12 mouse cellular contexts compared by ENCODE assay signal in genomic region chr2:159586697-159587473, GRCm38 (mm10).
DNase-seq lines count a peak whose midpoint lies in the region; ATAC-seq and TF ChIP-seq lines count a peak whose summit lies in the region.
"Had no signal": no experiment of that assay in that cellular context is flagged by ENCODE, and none has a peak within 500 bp of the region (broad histone marks: within the 10 kb centered on the region; RNA-seq: fewer than 3 reads in every experiment).

No protein-coding gene starts in this region.

- TF ChIP-seq CTCF in lung, postnatal 0 days (IDR thresholded peaks at IDR 0.05) = peak; percentile 59
- peak; percentile 26; the same call in 1 of the 2 replicates for TF ChIP-seq CTCF in liver, postnatal 0 days (IDR thresholded peaks at IDR 0.05; ENCODE audit: low read depth)

- H3K4me2 ChIP-seq in hindbrain, embryonic 11.5 days (replicated peaks; ENCODE audit: low read depth, low read length) = no peak overlapping the region
- no peak overlapping the region for H3K4me2 ChIP-seq in hindbrain, embryonic 16.5 days (ENCODE audit: low read length)
- H3K4me2 ChIP-seq in lung, postnatal 0 days (replicated peaks; ENCODE audit: low read depth, low read length) = no peak overlapping the region
- no peak overlapping the region for H3K4me2 ChIP-seq in liver, postnatal 0 days (ENCODE audit: low read depth, low read length)
- H3K4me2 ChIP-seq: limb, embryonic 13.5 days; neural tube, embryonic 13.5 days had no signal

- peak; percentile 18 for DNase-seq in hindbrain, embryonic 11.5 days (ENCODE audit: low spot score)
- peak; percentile 31 for DNase-seq in lung, postnatal 0 days (ENCODE audit: low spot score)
- DNase-seq in lung, postnatal 10 days = no peak
- peak; percentile 39 for DNase-seq in embryonic facial prominence, embryonic 10.5 days (ENCODE audit: low spot score)
- DNase-seq in liver, postnatal 0 days = no peak
- no peak for DNase-seq in neural tube, embryonic 10.5 days (ENCODE audit: extremely low spot score, low spot score)
- DNase-seq: cerebellum, adult 11 months; spleen, adult 18-20 months; thymus, adult 2 months had no signal

- 59% methylated on average over 6 of the region's 6 CpGs for WGBS in hindbrain, embryonic 11.5 days
- WGBS in hindbrain, embryonic 16.5 days = 52% methylated on average over 6 of the region's 6 CpGs
- WGBS in lung, postnatal 0 days = 38% methylated on average over 6 of the region's 6 CpGs
- 54% methylated on average over 6 of the region's 6 CpGs for WGBS in embryonic facial prominence, embryonic 10.5 days
- WGBS in liver, postnatal 0 days (ENCODE audit: insufficient replicate concordance) = 42% methylated on average over 6 of the region's 6 CpGs

- no peaks in the 10 kb centered on the region for H3K27me3 ChIP-seq in hindbrain, embryonic 11.5 days (ENCODE audit: control insufficient read depth, insufficient read depth, low read length)
- no peaks in the 10 kb centered on the region for H3K27me3 ChIP-seq in hindbrain, embryonic 16.5 days (replicated peaks; ENCODE audit: control insufficient read depth, insufficient read depth, low read length)
- H3K27me3 ChIP-seq in lung, postnatal 0 days (replicated peaks; ENCODE audit: insufficient read depth, low read length) = no peaks in the 10 kb centered on the region
- no peaks in the 10 kb centered on the region for H3K27me3 ChIP-seq in embryonic facial prominence, embryonic 10.5 days (replicated peaks; ENCODE audit: low read depth, poor library complexity, severe bottlenecking)
- H3K27me3 ChIP-seq in liver, postnatal 0 days (ENCODE audit: insufficient read depth, low read length) = no peaks in the 10 kb centered on the region
- H3K27me3 ChIP-seq: neural tube, embryonic 13.5 days had no signal

- TF ChIP-seq EP300 in lung, postnatal 0 days (IDR thresholded peaks at IDR 0.05) = no peak
- no peak for TF ChIP-seq EP300 in liver, postnatal 0 days (IDR thresholded peaks at IDR 0.05; ENCODE audit: low read depth)

- no peaks in the 10 kb centered on the region for H3K4me1 ChIP-seq in hindbrain, embryonic 11.5 days (replicated peaks; ENCODE audit: control insufficient read depth, insufficient read depth, low read length)
- H3K4me1 ChIP-seq in hindbrain, embryonic 16.5 days (ENCODE audit: control insufficient read depth, insufficient read depth, low read depth, low read length) = no peaks in the 10 kb centered on the region
- no peaks in the 10 kb centered on the region for H3K4me1 ChIP-seq in lung, postnatal 0 days (ENCODE audit: insufficient read depth, low read depth, low read length)
- H3K4me1 ChIP-seq in embryonic facial prominence, embryonic 10.5 days = peaks cover 19% of the 10 kb centered on the region
- H3K4me1 ChIP-seq in liver, postnatal 0 days (ENCODE audit: insufficient read depth) = no peaks in the 10 kb centered on the region
- H3K4me1 ChIP-seq: neural tube, embryonic 13.5 days had no signal

- no peak for ATAC-seq in hindbrain, embryonic 11.5 days (ENCODE audit: low FRiP score)
- no peak for ATAC-seq in hindbrain, embryonic 16.5 days
- no peak for ATAC-seq in lung, postnatal 0 days
- ATAC-seq in liver, postnatal 0 days = no peak

- no peaks in the 10 kb centered on the region for H3K9me3 ChIP-seq in hindbrain, embryonic 11.5 days (ENCODE audit: control insufficient read depth, low read length)
- H3K9me3 ChIP-seq in hindbrain, embryonic 16.5 days (ENCODE audit: control insufficient read depth, low read length) = no peaks in the 10 kb centered on the region
- no peaks in the 10 kb centered on the region for H3K9me3 ChIP-seq in lung, postnatal 0 days (ENCODE audit: low read length)
- no peaks in the 10 kb centered on the region for H3K9me3 ChIP-seq in embryonic facial prominence, embryonic 10.5 days
- H3K9me3 ChIP-seq in liver, postnatal 0 days (ENCODE audit: low read length) = no peaks in the 10 kb centered on the region
- H3K9me3 ChIP-seq: limb, embryonic 13.5 days; neural tube, embryonic 13.5 days had no signal

- no peak overlapping the region for H3K9ac ChIP-seq in hindbrain, embryonic 11.5 days (ENCODE audit: low read depth, low read length)
- no peak overlapping the region for H3K9ac ChIP-seq in hindbrain, embryonic 16.5 days (ENCODE audit: low read depth, low read length)
- no peak overlapping the region for H3K9ac ChIP-seq in lung, postnatal 0 days (replicated peaks; ENCODE audit: low read depth)
- H3K9ac ChIP-seq in liver, postnatal 0 days (replicated peaks) = no peak overlapping the region
- H3K9ac ChIP-seq: limb, embryonic 13.5 days; neural tube, embryonic 13.5 days had no signal

- no peaks in the 10 kb centered on the region for H3K36me3 ChIP-seq in hindbrain, embryonic 11.5 days (ENCODE audit: control insufficient read depth, insufficient read depth, low read length)
- H3K36me3 ChIP-seq in hindbrain, embryonic 16.5 days (ENCODE audit: control insufficient read depth, insufficient read depth, low read length) = no peaks in the 10 kb centered on the region
- H3K36me3 ChIP-seq in lung, postnatal 0 days (ENCODE audit: insufficient read depth, low read length) = no peaks in the 10 kb centered on the region
- H3K36me3 ChIP-seq in embryonic facial prominence, embryonic 10.5 days (replicated peaks) = no peaks in the 10 kb centered on the region
- H3K36me3 ChIP-seq in liver, postnatal 0 days (replicated peaks; ENCODE audit: insufficient read depth, low read length) = no peaks in the 10 kb centered on the region
- H3K36me3 ChIP-seq: limb, embryonic 13.5 days; neural tube, embryonic 13.5 days had no signal

- no peak overlapping the region for H3K27ac ChIP-seq in hindbrain, embryonic 11.5 days (ENCODE audit: low read depth, low read length)
- H3K27ac ChIP-seq in hindbrain, embryonic 16.5 days (ENCODE audit: low read depth, low read length) = no peak overlapping the region
- H3K27ac ChIP-seq in lung, postnatal 0 days (ENCODE audit: low read length) = no peak overlapping the region
- no peak overlapping the region; the same call in 1 of the 2 replicates for H3K27ac ChIP-seq in embryonic facial prominence, embryonic 10.5 days (replicated peaks)
- H3K27ac ChIP-seq in liver, postnatal 0 days (ENCODE audit: low read depth) = no peak overlapping the region
- H3K27ac ChIP-seq: limb, embryonic 13.5 days; neural tube, embryonic 13.5 days had no signal

- no peak overlapping the region for H3K4me3 ChIP-seq in hindbrain, embryonic 11.5 days (ENCODE audit: low read depth, low read length)
- H3K4me3 ChIP-seq in hindbrain, embryonic 16.5 days (ENCODE audit: low read length) = no peak overlapping the region
- no peak overlapping the region for H3K4me3 ChIP-seq in lung, postnatal 0 days (ENCODE audit: low read depth, low read length)
- no peak overlapping the region for H3K4me3 ChIP-seq in embryonic facial prominence, embryonic 10.5 days
- H3K4me3 ChIP-seq in liver, postnatal 0 days (ENCODE audit: low read depth, low read length) = no peak overlapping the region
- H3K4me3 ChIP-seq: limb, embryonic 13.5 days; neural tube, embryonic 13.5 days had no signal

Comparison
In these comparisons a context has a peak if more than half of its experiments do, and no peak if none do; other contexts are left out.
1. DNase-seq: peak in hindbrain, embryonic 11.5 days (single experiment), lung, postnatal 0 days (single experiment) and embryonic facial prominence, embryonic 10.5 days (single experiment); none in lung, postnatal 10 days (single experiment), liver, postnatal 0 days (single experiment) and neural tube, embryonic 10.5 days (single experiment).